Mouse (Mus musculus) C2C12 (cell line): ENCODE data around the gene Col3a1. TPM values are rescaled to one million over a fixed set of nuclear protein-coding genes. Genes with fewer than 3 reads are reported as not detected.

Experiments
- H3K27me3 ChIP-seq: one replicate; pipeline ENCODE4 v1.6.1; 2011; ENCODE audit not compliant: control insufficient read depth, insufficient read depth, insufficient read length
- H3K36me3 ChIP-seq: one replicate; pipeline ENCODE4 v1.6.1; 2011; ENCODE audit not compliant: control insufficient read depth, insufficient read depth
- H3K4me3 ChIP-seq: one replicate; pipeline ENCODE4 v1.5.1; 2011; ENCODE audit warnings: mild to moderate bottlenecking, control low read depth; ENCODE audit not compliant: poor library complexity, insufficient read depth, severe bottlenecking
- H3K79me2 ChIP-seq: one replicate; pipeline ENCODE4 v1.6.1; 2011; ENCODE audit not compliant: control insufficient read depth, insufficient read depth
- H3K79me3 ChIP-seq: one replicate; pipeline ENCODE4 v1.6.1; 2011; ENCODE audit warnings: low read depth, control low read depth
- H3ac ChIP-seq: one replicate; pipeline ENCODE3; 2011; ENCODE audit warnings: low read depth; ENCODE audit not compliant: control insufficient read depth, insufficient read length
- CEBPB ChIP-seq: IDR thresholded peaks from one replicate; pipeline ENCODE4 v1.6.1; 2011; ENCODE audit warnings: low read depth, mild to moderate bottlenecking, control low read depth, moderate library complexity
- CTCF ChIP-seq: IDR thresholded peaks from one replicate; pipeline ENCODE4 v1.5.1; 2011; ENCODE audit not compliant: control insufficient read depth, insufficient read depth, insufficient read length
- FOSL1 ChIP-seq: IDR thresholded peaks from one replicate; pipeline ENCODE4 v1.8.0; 2011; ENCODE audit warnings: mild to moderate bottlenecking, low read length; ENCODE audit not compliant: poor library complexity, insufficient read depth, severe bottlenecking
- MAX ChIP-seq: IDR thresholded peaks from one replicate; pipeline ENCODE4 v1.6.1; 2011; ENCODE audit warnings: mild to moderate bottlenecking, control low read depth
- MYOD1 ChIP-seq: IDR thresholded peaks from one replicate; pipeline ENCODE4 v1.6.1; 2011; ENCODE audit warnings: low read depth; ENCODE audit not compliant: control insufficient read depth, insufficient read length
- MYOG ChIP-seq: IDR thresholded peaks from one replicate; pipeline ENCODE4 v1.6.1; 2011; ENCODE audit not compliant: control insufficient read depth, insufficient read length; ENCODE audit errors: extremely low read depth
- USF1 ChIP-seq: IDR thresholded peaks from one replicate; pipeline ENCODE4 v1.6.1; 2011; ENCODE audit warnings: low read depth, mild to moderate bottlenecking, control low read depth, moderate library complexity
- polyA plus RNA-seq: library from polyadenylated mRNA; unstranded; fragments of >200 nt; fragmentation: generic; extraction: Trizol; gene quantifications from one replicate; pipeline ENCODE4 v1.2.1, GENCODE M21; 2012; ENCODE audit warnings: missing spikeins

The Col3a1 gene
- polyA plus RNA-seq, 1 experiment, result 210 TPM

DNA sequence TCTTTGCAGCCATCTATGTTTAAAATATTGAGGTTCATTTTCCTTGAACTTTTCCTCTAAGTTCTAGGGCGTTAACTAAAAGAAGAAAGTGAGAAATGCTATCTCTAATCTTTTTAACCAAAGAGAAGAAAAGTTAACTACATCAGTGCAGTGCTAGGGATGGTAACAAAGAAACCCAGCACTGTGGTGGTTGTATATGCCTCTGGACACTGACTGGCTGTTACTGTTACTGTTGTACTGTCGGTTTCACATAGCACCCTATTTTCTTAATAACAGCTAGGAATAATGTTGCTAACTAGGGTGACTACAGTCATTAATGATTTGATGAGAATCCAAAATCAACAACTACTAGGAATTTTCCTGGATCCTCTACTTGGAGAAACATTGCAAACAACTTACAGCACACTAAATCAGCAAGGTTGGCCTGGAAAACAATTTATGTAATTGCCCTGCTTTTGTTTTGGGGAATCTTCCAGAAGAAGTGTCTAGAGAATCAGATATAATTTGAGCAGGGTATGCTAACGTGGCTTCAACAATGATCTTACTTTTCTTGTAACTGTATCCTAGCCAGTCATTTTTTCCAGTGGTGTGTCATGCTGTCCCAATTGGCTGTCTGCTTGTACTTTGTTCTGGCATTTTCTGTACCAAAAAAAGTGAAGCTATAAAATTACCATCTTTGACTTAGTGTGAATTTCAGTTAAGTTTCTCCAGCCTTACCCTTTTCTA, 11.8 kb upstream of the Col3a1 start:
- TF ChIP-seq CEBPB (no peak), MYOG (no peak), MYOD1 (no peak), CTCF (no peak)
- no peak overlapping the region for H3ac ChIP-seq

DNA sequence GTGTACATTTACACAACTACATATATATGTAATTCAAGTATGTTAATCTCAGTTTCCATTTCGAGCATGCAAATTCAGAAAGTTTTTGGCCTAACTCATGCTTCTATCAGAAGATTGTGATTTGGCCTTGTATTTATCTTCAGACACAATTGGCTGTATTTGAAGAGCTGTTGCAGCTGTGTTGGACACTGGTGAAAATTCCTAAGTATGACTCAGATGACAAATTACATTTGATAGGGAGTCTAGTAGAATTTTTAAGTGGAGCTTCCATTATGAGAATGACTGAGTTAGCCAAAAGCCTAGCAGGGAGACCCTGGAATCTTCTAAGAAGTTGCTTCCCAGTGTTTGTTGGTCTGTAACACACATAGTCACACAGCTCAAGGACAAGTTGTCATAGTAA, 7.1 kb upstream of the Col3a1 start:
- Histone ChIP-seq H3ac (no peak overlapping the region), H3K79me3 (no peaks in the 10 kb centered on the region), H3K36me3 (no peaks in the 10 kb centered on the region), H3K27me3 (no peaks in the 10 kb centered on the region), H3K79me2 (no peaks in the 10 kb centered on the region), H3K4me3 (no peak overlapping the region)
- TF ChIP-seq MYOG (no peak), MAX (no peak), MYOD1 (peak; percentile 56), CEBPB (no peak), USF1 (no peak), FOSL1 (peak; percentile 63)

More for the DNA sequence above, 11.8 kb upstream of the Col3a1 start:
- no peaks in the 10 kb centered on the region for H3K36me3 ChIP-seq
- H3K27me3 ChIP-seq, result no peaks in the 10 kb centered on the region
- H3K4me3 ChIP-seq, result no peak overlapping the region
- no peaks in the 10 kb centered on the region for H3K79me3 ChIP-seq
- no peaks in the 10 kb centered on the region for H3K79me2 ChIP-seq

DNA sequence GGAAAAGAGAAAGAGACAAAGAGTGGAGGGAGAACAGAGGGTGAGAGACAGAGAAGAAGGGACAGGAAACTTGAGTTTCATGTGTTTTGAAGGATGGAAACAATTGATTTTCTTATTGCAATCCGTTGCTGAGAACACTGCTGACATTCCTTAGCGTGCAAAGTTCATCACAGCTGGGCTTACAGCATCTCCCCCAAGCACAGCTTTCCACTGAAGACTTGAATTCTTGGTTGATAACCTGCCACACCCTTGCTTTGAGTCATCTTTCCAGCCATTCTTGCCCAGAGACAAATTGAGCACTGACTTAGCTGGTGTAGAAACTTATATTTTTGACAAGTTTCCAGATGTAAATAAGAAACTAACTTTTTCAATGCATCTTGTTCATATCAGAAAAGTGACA, 2.3 kb upstream of the Col3a1 start:
- peaks cover 28% of the 10 kb centered on the region for H3K79me2 ChIP-seq
- H3K79me3 ChIP-seq, result peaks cover 18% of the 10 kb centered on the region
- no peaks in the 10 kb centered on the region for H3K27me3 ChIP-seq
- no peak overlapping the region for H3K4me3 ChIP-seq
- H3ac ChIP-seq, result no peak overlapping the region
- H3K36me3 ChIP-seq, result no peaks in the 10 kb centered on the region
- TF ChIP-seq MAX (no peak), MYOG (no peak), USF1 (no peak), CTCF (no peak), MYOD1 (peak; percentile 21), CEBPB (no peak), FOSL1 (peak; percentile 19)

DNA sequence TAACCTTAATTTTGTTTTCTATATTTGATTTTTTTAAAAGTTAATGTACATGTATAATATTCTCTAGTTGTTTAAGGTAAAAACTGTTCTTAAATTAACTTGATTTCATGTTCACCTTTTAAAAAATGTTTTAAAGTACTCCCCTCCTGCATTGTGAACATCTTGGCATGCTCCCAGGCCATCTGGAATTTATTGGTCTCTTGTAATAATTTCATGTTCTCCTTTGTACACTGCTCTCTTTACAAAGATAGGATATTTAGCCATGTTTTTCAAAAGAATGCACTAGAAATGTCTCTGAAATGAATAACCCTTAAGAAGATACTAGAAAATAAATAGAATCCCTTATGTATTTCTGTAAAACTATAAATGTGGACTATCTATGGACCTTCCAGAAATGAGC, 624 bp downstream of the Col3a1 start:
- H3K36me3 ChIP-seq, result peaks cover 28% of the 10 kb centered on the region
- H3K79me2 ChIP-seq, result peaks cover 57% of the 10 kb centered on the region
- no peaks in the 10 kb centered on the region for H3K27me3 ChIP-seq
- H3K79me3 ChIP-seq, result peaks cover 46% of the 10 kb centered on the region
- H3K4me3 ChIP-seq, result peak overlapping the region; percentile 51
- peak overlapping the region; percentile 18 for H3ac ChIP-seq
- TF ChIP-seq MYOG (no peak), CTCF (no peak), MAX (no peak), USF1 (no peak), CEBPB (no peak), FOSL1 (no peak), MYOD1 (no peak)

DNA sequence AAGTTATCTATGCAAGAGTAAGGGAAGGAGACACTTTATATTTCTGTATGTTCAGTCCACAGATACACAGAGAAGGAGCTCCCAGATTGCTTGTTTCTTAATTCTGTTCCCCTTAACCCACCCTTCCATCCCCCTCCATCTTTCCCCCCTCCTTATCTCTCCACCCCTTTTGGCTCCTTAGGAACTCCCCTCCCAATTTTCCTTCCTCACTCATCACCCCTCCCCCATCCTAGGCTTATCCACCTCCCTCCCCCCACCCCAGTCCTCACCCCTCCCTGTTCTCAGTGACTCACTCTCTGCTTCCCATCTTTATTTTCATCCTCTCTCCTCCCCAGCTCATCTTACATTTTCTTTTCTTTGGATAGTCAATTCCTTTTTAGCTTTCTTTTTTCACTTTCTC, 1.5 kb downstream of the Col3a1 start:
- H3ac ChIP-seq, result no peak overlapping the region
- H3K27me3 ChIP-seq, result no peaks in the 10 kb centered on the region
- H3K79me3 ChIP-seq, result peaks cover 54% of the 10 kb centered on the region
- peaks cover 66% of the 10 kb centered on the region for H3K79me2 ChIP-seq
- TF ChIP-seq MAX (no peak), CTCF (no peak)
- H3K36me3 ChIP-seq, result peaks cover 37% of the 10 kb centered on the region
- H3K4me3 ChIP-seq, result peak overlapping the region; percentile 51

DNA sequence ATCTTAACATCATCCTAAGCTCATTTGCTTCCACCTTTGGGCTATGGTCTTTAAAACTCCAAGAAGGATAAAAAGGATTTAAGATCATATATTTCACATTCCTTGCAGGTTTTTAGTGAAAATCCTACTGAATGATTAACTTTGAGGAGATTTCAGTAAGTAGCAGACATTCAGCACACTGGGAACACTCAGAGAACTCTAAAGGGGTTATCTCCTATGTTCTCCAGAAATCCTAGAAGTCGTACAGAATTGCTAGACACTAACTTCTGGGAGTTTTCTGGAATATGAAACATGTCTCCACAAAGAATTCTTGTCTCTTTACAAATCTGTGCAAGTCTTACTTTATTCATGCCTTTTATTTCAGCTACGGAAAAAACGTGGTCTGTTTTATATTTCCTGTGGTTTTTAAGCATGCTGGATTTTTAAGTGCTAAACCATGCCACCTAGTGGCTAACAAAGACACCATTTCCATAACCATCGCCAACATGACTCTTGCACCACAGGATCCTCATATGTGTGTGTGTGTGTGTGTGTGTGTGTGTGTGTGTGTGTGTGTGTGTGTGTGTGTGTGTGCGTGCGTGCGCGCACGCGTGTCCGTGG, 2.5 kb downstream of the Col3a1 start:
- peaks cover 46% of the 10 kb centered on the region for H3K36me3 ChIP-seq
- H3K79me2 ChIP-seq, result peaks cover 76% of the 10 kb centered on the region
- TF ChIP-seq MYOD1 (no peak), USF1 (no peak), MYOG (no peak), CEBPB (no peak), MAX (peak; percentile 94), FOSL1 (no peak), CTCF (peak; percentile 14)
- H3K79me3 ChIP-seq, result peaks cover 62% of the 10 kb centered on the region
- H3ac ChIP-seq, result peak overlapping the region; percentile 46
- no peaks in the 10 kb centered on the region for H3K27me3 ChIP-seq
- H3K4me3 ChIP-seq, result peak overlapping the region; percentile 51
